Mouse (Mus musculus): ENCODE results near the gene Vtcn1. TPM values are rescaled to one million over a fixed set of nuclear protein-coding genes. Genes with fewer than 3 reads are reported as not detected.
A peak's percentile ranks its signal among the peaks of the same experiment; 100 is the strongest.
"Not testable (repeated sequence)": the region's sequence is repeated elsewhere in the genome, so short reads cannot be mapped to it uniquely, and the experiment has no call there.

Gene Vtcn1
- polyA plus RNA-seq, 1 experiment from 2014 or later: not detected

DNA sequence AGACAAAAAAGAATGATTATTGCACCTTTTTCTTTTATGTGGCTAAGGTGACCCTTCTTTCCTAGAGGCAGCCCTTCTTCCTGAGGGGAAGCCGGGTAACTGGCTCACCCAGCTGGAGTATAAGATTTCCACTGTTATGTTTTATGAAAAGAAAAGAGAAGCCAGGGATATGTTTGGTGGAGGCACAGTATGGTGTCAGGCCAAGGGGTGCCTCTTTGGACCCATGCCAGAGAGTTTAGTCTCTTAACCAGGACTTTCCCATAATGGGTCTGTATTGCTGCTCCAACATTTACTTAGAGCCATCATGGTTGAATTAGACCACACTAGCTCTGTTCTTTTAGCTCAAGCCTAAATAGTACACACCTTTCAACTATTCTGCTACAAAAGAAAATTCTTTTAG lies 20.3 kb upstream of the Vtcn1 start:
- Histone ChIP-seq H3K4me3 (ENCODE audit: low read depth, low read length) (no peak overlapping the region), H3K27ac (ENCODE audit: low read length) (no peak overlapping the region), H3K4me1 (ENCODE audit: control insufficient read depth, insufficient read depth, low read length) (no peaks in the 10 kb centered on the region), H3K9ac (ENCODE audit: low read depth, low read length) (no peak overlapping the region), H3K27me3 (ENCODE audit: control insufficient read depth, insufficient read depth, low read depth, low read length) (no peaks in the 10 kb centered on the region), H3K4me2 (ENCODE audit: low read length) (no peak overlapping the region), H3K36me3 (ENCODE audit: control insufficient read depth, insufficient read depth, low read length) (no peaks in the 10 kb centered on the region), H3K9me3 (replicated peaks; ENCODE audit: control insufficient read depth, low read length, poor library complexity, severe bottlenecking) (no peaks in the 10 kb centered on the region)
- no peak for ATAC-seq
- 78% methylated on average over 1 of the region's 1 CpGs for WGBS

DNA sequence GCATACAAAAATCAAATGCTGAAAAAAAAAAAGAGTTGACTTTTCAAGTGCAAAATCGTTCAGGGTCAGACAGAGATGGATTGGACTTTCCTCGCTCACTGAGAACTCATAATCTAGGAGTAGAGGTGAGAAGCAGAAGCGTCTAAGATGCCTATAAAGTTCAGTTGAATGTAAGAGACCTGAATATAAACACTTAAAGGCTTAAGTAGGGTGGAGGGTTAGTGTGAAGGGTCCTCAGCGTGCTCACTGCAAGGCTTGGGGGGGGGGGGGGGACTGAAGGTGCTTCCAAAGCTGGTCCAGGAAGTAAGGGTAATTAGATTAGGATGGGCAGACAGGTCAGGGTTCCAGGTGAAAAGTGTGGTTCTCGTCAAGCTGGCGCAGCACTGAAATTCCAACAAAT lies 19.3 kb upstream of the Vtcn1 start:
- H3K36me3 ChIP-seq (ENCODE audit: control insufficient read depth, insufficient read depth, low read length): no peaks in the 10 kb centered on the region
- H3K4me1 ChIP-seq (ENCODE audit: control insufficient read depth, insufficient read depth, low read length): no peaks in the 10 kb centered on the region
- H3K27ac ChIP-seq (ENCODE audit: low read length): no peak overlapping the region
- H3K4me2 ChIP-seq (ENCODE audit: low read length): no peak overlapping the region
- ATAC-seq: no peak
- H3K4me3 ChIP-seq (ENCODE audit: low read depth, low read length): no peak overlapping the region
- 70% methylated on average over 6 of the region's 6 CpGs for WGBS
- no peak overlapping the region for H3K9ac ChIP-seq (ENCODE audit: low read depth, low read length)
- H3K27me3 ChIP-seq (ENCODE audit: control insufficient read depth, insufficient read depth, low read depth, low read length): no peaks in the 10 kb centered on the region
- H3K9me3 ChIP-seq (replicated peaks; ENCODE audit: control insufficient read depth, low read length, poor library complexity, severe bottlenecking): no peaks in the 10 kb centered on the region

GRCm38 (mm10) chr3:100810461-100810860 lies 14.8 kb upstream of the Vtcn1 start:
- Histone ChIP-seq H3K27me3 (ENCODE audit: control insufficient read depth, insufficient read depth, low read depth, low read length) (no peaks in the 10 kb centered on the region), H3K27ac (ENCODE audit: low read length) (no peak overlapping the region), H3K36me3 (ENCODE audit: control insufficient read depth, insufficient read depth, low read length) (no peaks in the 10 kb centered on the region), H3K4me2 (ENCODE audit: low read length) (no peak overlapping the region), H3K9me3 (replicated peaks; ENCODE audit: control insufficient read depth, low read length, poor library complexity, severe bottlenecking) (no peaks in the 10 kb centered on the region), H3K9ac (ENCODE audit: low read depth, low read length) (no peak overlapping the region), H3K4me1 (ENCODE audit: control insufficient read depth, insufficient read depth, low read length) (no peaks in the 10 kb centered on the region), H3K4me3 (ENCODE audit: low read depth, low read length) (no peak overlapping the region)
- no peak for ATAC-seq
- WGBS: 93% methylated on average over 2 of the region's 2 CpGs

- no peaks in the 10 kb centered on the region for H3K36me3 ChIP-seq (ENCODE audit: control insufficient read depth, insufficient read depth, low read length)
- WGBS: 89% methylated on average over 2 of the region's 2 CpGs
- H3K27ac ChIP-seq (ENCODE audit: low read length): no peak overlapping the region
- no peaks in the 10 kb centered on the region for H3K27me3 ChIP-seq (ENCODE audit: control insufficient read depth, insufficient read depth, low read depth, low read length)
- no peak overlapping the region for H3K4me2 ChIP-seq (ENCODE audit: low read length)
- no peak for ATAC-seq
- no peaks in the 10 kb centered on the region for H3K9me3 ChIP-seq (replicated peaks; ENCODE audit: control insufficient read depth, low read length, poor library complexity, severe bottlenecking)
- no peaks in the 10 kb centered on the region for H3K4me1 ChIP-seq (ENCODE audit: control insufficient read depth, insufficient read depth, low read length)
- no peak overlapping the region for H3K9ac ChIP-seq (ENCODE audit: low read depth, low read length)
- H3K4me3 ChIP-seq (ENCODE audit: low read depth, low read length): no peak overlapping the region
These were observed 13.4 kb upstream of the Vtcn1 start for GRCm38 (mm10) chr3:100811836-100812235.

GRCm38 (mm10) chr3:100815490-100815889 lies 9.8 kb upstream of the Vtcn1 start:
- not testable (repeated sequence) for ATAC-seq; H3K4me3 ChIP-seq (ENCODE audit: low read depth, low read length); H3K27me3 ChIP-seq (ENCODE audit: control insufficient read depth, insufficient read depth, low read depth, low read length); H3K27ac ChIP-seq (ENCODE audit: low read length); H3K36me3 ChIP-seq (ENCODE audit: control insufficient read depth, insufficient read depth, low read length); H3K9me3 ChIP-seq (replicated peaks; ENCODE audit: control insufficient read depth, low read length, poor library complexity, severe bottlenecking); H3K4me2 ChIP-seq (ENCODE audit: low read length); H3K4me1 ChIP-seq (ENCODE audit: control insufficient read depth, insufficient read depth, low read length); H3K9ac ChIP-seq (ENCODE audit: low read depth, low read length)
- 53% methylated on average over 1 of the region's 1 CpGs for WGBS

GRCm38 (mm10) chr3:100818709-100819108 lies 6.5 kb upstream of the Vtcn1 start:
- Histone ChIP-seq H3K9me3 (replicated peaks; ENCODE audit: control insufficient read depth, low read length, poor library complexity, severe bottlenecking) (no peaks in the 10 kb centered on the region), H3K4me3 (ENCODE audit: low read depth, low read length) (no peak overlapping the region), H3K36me3 (ENCODE audit: control insufficient read depth, insufficient read depth, low read length) (no peaks in the 10 kb centered on the region), H3K4me1 (ENCODE audit: control insufficient read depth, insufficient read depth, low read length) (no peaks in the 10 kb centered on the region), H3K9ac (ENCODE audit: low read depth, low read length) (no peak overlapping the region), H3K4me2 (ENCODE audit: low read length) (no peak overlapping the region), H3K27me3 (ENCODE audit: control insufficient read depth, insufficient read depth, low read depth, low read length) (no peaks in the 10 kb centered on the region), H3K27ac (ENCODE audit: low read length) (no peak overlapping the region)
- no peak for ATAC-seq
- 79% methylated on average over 4 of the region's 4 CpGs for WGBS

DNA sequence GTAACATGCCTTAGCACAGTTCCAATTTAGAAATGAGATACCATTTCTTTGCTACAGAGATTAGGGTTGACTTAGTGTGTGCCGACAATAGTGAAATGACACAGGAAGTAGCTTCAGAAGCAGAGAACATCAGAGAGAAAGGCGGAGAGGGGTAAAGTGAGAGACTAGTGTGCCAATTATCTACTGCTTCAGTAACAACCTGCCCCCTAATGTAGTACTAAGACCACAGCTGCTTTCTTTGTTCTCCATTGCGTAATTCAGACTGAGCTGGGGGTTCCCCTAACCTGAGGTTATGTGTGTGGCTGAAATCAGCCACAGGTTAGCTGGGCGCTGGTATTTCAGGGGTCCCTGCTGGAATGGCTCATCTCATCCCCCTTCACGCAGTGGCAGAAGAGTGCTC lies 5.7 kb upstream of the Vtcn1 start:
- WGBS: 93% methylated on average over 5 of the region's 5 CpGs
- Histone ChIP-seq H3K4me3 (ENCODE audit: low read depth, low read length) (no peak overlapping the region), H3K36me3 (ENCODE audit: control insufficient read depth, insufficient read depth, low read length) (no peaks in the 10 kb centered on the region), H3K9ac (ENCODE audit: low read depth, low read length) (no peak overlapping the region), H3K27me3 (ENCODE audit: control insufficient read depth, insufficient read depth, low read depth, low read length) (no peaks in the 10 kb centered on the region), H3K27ac (ENCODE audit: low read length) (no peak overlapping the region), H3K9me3 (replicated peaks; ENCODE audit: control insufficient read depth, low read length, poor library complexity, severe bottlenecking) (no peaks in the 10 kb centered on the region), H3K4me1 (ENCODE audit: control insufficient read depth, insufficient read depth, low read length) (no peaks in the 10 kb centered on the region), H3K4me2 (ENCODE audit: low read length) (no peak overlapping the region)
- ATAC-seq: no peak

- peak overlapping the region; percentile 10; the same call in 1 of the 2 replicates for H3K27ac ChIP-seq (ENCODE audit: low read length)
- WGBS: 71% methylated on average over 2 of the region's 2 CpGs
These were observed 4.4 kb upstream of the Vtcn1 start for GRCm38 (mm10) chr3:100820852-100821251.

DNA sequence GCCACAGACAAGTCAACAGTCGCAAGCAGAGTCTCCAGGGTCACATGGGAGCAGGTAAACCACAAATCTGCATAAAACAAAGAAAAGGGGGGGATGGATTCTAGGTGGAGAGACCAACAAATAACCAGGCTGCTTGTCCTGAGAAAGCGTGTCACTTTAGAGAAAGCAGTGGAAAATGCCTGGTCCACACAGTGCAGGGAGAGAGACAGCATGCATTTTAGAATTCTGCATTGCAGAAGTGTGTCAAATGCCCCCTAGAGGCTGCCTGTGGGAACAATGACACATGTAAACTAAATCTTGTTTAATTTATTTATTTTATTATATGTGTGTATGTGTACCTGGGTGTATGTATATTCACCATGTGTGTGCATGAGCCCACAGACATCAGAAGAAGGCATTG lies 4.0 kb upstream of the Vtcn1 start:
- Histone ChIP-seq H3K27ac (ENCODE audit: low read length) (peak overlapping the region; percentile 10; the same call in 1 of the 2 replicates), H3K4me1 (ENCODE audit: control insufficient read depth, insufficient read depth, low read length) (no peaks in the 10 kb centered on the region), H3K4me3 (ENCODE audit: low read depth, low read length) (no peak overlapping the region), H3K9me3 (replicated peaks; ENCODE audit: control insufficient read depth, low read length, poor library complexity, severe bottlenecking) (no peaks in the 10 kb centered on the region), H3K36me3 (ENCODE audit: control insufficient read depth, insufficient read depth, low read length) (no peaks in the 10 kb centered on the region), H3K9ac (ENCODE audit: low read depth, low read length) (no peak overlapping the region), H3K4me2 (ENCODE audit: low read length) (no peak overlapping the region), H3K27me3 (ENCODE audit: control insufficient read depth, insufficient read depth, low read depth, low read length) (no peaks in the 10 kb centered on the region)
- WGBS: 61% methylated on average over 2 of the region's 2 CpGs
- ATAC-seq: peak; percentile 81

More at GRCm38 (mm10) chr3:100820852-100821251, 4.4 kb upstream of the Vtcn1 start:
- Histone ChIP-seq H3K27me3 (ENCODE audit: control insufficient read depth, insufficient read depth, low read depth, low read length) (no peaks in the 10 kb centered on the region), H3K36me3 (ENCODE audit: control insufficient read depth, insufficient read depth, low read length) (no peaks in the 10 kb centered on the region), H3K4me3 (ENCODE audit: low read depth, low read length) (no peak overlapping the region), H3K9me3 (replicated peaks; ENCODE audit: control insufficient read depth, low read length, poor library complexity, severe bottlenecking) (no peaks in the 10 kb centered on the region), H3K4me1 (ENCODE audit: control insufficient read depth, insufficient read depth, low read length) (no peaks in the 10 kb centered on the region), H3K4me2 (ENCODE audit: low read length) (no peak overlapping the region), H3K9ac (ENCODE audit: low read depth, low read length) (no peak overlapping the region)
- peak; percentile 66 for ATAC-seq

DNA sequence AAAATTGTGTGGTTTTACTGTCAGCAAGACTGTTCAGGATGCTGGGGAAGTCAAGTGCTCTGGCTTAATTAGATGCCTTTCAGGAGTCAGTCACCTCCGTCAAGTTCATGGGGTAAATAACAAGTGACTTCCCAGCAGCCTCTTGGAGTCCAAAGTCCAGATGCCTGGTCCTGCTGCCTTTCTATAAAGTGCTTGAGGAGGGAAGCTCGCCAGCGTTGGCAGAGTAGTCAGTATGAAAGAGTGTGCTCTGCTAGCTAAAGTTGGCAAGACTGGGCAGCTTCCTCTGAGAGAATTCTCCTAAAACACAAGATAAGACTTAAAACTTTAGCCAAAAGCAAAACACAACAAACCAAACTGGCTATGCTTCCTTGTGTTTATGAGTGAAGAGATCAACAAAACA lies 18.5 kb downstream of the Vtcn1 start:
- Histone ChIP-seq H3K4me3 (ENCODE audit: low read depth, low read length) (no peak overlapping the region), H3K36me3 (ENCODE audit: control insufficient read depth, insufficient read depth, low read length) (no peaks in the 10 kb centered on the region), H3K4me2 (ENCODE audit: low read length) (no peak overlapping the region), H3K27ac (ENCODE audit: low read length) (no peak overlapping the region), H3K9ac (ENCODE audit: low read depth, low read length) (no peak overlapping the region), H3K27me3 (ENCODE audit: control insufficient read depth, insufficient read depth, low read depth, low read length) (no peaks in the 10 kb centered on the region), H3K4me1 (ENCODE audit: control insufficient read depth, insufficient read depth, low read length) (no peaks in the 10 kb centered on the region), H3K9me3 (replicated peaks; ENCODE audit: control insufficient read depth, low read length, poor library complexity, severe bottlenecking) (no peaks in the 10 kb centered on the region)
- 78% methylated on average over 3 of the region's 3 CpGs for WGBS
- no peak for ATAC-seq

All from midbrain, embryonic 16.5 days (tissue).